Mouse (Mus musculus) ES-Bruce4 (cell line): ENCODE data around the gene C8b.

Source experiments
- CTCF ChIP-seq: IDR thresholded peaks from one replicate; pipeline ENCODE4 v1.8.1; 2011; ENCODE audit warnings: low read depth, low read length
- EP300 ChIP-seq: IDR thresholded peaks from 2 replicates; pipeline ENCODE4 v1.6.1; 2011; ENCODE audit warnings: low read depth, low read length; ENCODE audit not compliant: insufficient read depth

DNA sequence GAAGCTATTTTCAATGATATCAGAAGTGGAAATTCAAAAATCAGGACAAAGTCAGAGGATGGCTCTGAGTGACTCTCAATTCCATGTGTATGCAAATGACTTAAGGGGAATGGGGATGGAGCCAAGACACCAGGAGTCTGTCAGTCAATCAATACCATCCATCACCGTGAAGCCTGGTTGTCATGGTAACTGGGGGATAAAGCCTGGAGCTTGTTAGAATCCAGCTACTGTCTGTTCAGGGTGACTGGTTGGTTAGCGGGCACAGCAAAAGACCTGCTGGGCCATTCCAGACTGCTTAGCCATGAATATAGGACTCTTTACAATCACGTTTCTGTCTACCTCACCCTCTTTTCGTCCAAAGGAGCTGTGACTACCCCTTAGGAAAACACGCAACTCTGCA, 69.0 kb downstream of the C8b start:
- TF ChIP-seq EP300: no peak
- no peak for TF ChIP-seq CTCF
